Mouse (Mus musculus) G1E (cell line): ENCODE data around the gene Gm5678.
"Not testable (repeated sequence)": the region's sequence is repeated elsewhere in the genome, so short reads cannot be mapped to it uniquely, and the experiment has no call there.

Experiments
- CTCF ChIP-seq: IDR thresholded peaks from 2 replicates; pipeline ENCODE4 v1.5.1; 2012; ENCODE audit warnings: low read depth, low read length, inconsistent platforms, mixed read lengths
- GATA1 ChIP-seq: IDR thresholded peaks from 2 replicates; pipeline ENCODE4 v1.6.1; 2012; ENCODE audit warnings: borderline replicate concordance, low read length, inconsistent platforms, mixed read lengths

DNA sequence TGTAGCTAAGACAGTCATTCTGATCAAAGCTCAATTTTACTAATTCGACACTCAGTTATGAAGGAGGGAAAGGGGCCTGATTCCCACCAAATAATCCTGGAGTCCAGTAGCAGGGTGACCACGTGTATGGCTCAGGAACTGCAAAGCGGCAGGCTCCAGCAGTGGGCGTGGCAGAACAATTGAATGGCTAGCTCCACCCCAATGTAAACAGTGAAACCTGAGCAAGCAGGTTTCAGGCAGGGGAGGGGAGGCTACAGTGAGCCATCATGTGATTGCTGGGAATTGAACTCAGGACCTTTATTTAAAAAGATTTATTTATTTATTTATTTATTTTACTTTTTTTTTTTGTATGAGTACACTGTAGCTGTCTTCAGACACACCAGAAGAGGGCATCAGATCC, 42.6 kb downstream of the Gm5678 start:
- TF ChIP-seq CTCF, GATA1: not testable (repeated sequence)
